Mouse (Mus musculus) thymus, postnatal 10 days (tissue): ENCODE data around the gene Ttc9c.
A peak's percentile ranks its signal among the peaks of the same experiment; 100 is the strongest.
"Not testable (repeated sequence)": the region's sequence is repeated elsewhere in the genome, so short reads cannot be mapped to it uniquely, and the experiment has no call there.

Experiments used
- DNase-seq, 2 experiments: peaks; one replicate each; pipeline ENCODE4 v3.0.0; 2021; ENCODE audit warnings: low spot score in 2 of 2

The Ttc9c gene

DNA sequence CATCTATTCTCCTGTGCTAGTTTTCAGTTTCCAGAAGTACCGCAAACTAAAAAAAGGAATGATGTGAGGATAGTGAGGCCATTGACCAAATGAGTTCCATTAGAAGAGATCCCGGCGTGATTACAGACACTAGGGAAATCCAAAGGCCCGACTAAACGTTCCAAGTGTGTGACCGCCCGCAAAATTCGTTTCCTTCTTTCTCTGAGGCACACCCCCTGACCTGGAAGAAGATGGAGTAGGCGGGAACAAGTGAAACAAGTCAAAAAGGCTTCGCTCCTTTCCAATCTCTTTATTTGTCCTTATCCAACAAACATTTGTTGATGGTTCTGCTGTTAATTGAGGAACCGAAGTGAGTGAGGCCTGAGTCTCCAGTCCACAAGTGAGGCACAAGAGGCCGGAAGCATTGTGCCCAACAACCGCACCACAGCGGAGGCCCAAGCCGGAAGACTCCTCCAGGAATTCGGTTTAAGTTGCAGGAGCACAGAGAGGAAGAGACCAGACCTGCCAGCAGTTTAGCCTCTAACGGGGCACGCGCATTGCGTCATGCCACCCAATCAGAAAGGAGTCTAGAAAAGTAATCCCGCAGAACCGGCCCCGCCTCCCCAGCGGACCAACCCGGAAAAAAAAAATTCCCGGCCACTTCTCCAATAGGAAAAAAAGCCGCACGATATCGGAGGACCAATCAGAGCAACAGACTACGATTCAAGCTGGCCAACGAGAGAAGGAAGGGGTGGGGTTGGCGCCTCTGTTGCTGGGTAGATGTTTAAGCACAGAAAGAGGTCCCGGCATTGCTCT lies at the start of gene Ttc9c:
TSS of gene Ttc9c (minus strand) at position 533 of the 795 bp plus-strand sequence.
- peak; percentile 90 to 93 for DNase-seq

DNA sequence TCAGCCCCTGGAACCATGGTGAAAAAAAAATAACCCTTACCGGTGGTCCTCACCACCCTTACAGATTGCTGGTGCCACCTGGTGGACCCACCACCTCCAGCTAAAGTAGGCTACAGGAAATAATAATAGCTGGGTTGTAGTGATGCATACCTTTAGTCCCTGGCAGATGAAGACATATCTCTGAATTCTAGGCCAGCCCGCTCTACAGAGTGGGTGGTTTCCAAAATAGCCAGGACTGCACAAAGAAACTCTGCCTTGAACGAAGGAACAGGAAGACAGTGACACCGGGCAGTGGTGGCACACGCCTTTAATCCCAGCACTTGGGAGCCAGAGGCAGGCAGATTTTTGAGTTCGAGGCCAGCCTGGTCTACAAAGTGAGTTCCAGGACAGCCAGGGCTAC lies 45.1 kb upstream of the Ttc9c start:
- no peak for DNase-seq

DNA sequence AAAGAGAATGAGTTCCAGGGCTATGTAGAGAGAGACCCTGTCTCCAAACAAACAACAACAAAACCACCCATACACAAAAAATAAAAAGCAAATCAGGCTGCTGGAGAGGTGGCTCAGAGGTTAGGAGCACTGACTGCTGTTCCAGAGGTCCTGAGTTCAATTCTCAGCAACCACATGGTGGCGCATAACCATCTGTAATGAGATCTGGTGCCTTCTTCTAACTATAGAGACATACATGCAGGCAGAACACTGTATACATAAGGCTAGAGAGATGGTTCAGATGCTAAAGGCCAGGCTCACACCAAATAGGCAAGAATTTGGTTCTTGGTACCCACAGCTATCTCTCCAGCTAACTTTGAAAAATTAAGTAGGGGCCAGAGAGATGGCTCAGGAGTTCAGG lies 39.9 kb upstream of the Ttc9c start:
- DNase-seq = peak; percentile 42 to 51

DNA sequence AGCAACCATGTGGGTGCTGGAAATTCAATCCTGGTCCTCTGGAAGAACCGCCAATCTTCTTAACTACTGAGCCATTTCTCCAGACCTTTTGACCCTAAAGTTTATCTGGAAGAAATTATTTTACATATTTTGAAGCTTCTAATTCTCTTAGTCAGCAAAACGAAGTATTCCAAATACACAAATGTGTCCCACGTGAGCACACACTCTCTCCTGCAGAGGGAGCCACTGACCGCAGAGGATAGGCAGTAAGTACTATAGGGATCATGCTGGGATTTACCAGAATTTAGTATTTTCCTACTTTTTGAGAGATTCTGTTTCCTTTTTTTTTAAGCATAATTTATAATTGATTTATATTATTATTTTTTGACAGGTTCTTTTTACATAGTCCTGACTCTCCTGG lies 38.6 kb upstream of the Ttc9c start:
- peak in 1 of 2 experiments; percentile 55 for DNase-seq

DNA sequence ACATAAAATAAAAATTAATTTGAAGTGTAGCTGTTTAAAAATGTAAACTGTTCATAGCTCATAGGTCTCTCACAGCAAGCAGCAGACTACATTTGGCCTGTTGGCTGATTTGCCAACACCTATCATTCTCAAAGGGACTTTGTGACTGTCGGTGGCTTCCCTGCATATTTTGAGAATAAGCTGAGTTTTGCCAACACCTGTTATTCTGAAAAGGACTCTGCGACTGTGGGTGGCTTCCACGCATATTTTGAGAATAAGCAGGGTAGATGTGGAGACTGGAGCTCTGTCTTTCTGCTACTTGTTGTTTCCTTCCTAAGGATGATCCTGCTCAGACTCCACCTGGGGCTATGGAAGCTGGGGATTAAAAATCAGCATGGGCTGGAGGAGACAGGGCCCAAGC lies 34.0 kb upstream of the Ttc9c start:
- DNase-seq = no peak

DNA sequence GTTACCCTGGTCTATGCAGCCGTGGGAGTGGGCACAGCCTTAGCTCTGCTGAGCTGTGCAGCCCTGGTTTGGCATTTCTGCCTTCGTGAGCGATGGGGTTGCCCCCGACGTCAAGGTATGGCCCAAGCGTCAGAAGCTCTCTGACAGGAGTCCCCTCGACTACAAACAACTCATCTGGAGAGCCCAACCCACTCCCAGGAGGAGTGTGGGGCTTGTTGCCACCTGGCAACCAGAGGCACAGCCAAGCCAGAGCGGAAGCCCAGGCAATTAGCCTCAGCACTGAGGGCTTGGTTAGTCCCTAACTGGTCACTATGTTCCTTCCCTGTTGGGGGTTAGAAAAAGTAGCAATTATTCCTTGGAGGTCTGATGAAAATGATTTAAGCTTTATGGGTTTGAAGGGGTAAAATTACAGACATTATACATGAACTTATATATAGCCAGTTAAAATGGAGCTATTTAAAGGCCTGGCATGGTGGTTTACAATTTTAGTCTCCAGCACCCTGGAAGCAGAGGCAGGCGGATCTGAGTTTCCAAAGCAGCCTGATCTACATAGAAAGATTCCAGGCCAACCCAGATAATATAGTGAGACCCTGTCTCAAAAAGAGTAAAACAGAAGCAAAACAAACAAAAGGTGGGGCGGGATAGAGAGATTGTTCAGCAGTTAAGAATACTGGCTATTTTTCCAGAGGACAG lies 33.2 kb upstream of the Ttc9c start:
- no peak for DNase-seq

DNA sequence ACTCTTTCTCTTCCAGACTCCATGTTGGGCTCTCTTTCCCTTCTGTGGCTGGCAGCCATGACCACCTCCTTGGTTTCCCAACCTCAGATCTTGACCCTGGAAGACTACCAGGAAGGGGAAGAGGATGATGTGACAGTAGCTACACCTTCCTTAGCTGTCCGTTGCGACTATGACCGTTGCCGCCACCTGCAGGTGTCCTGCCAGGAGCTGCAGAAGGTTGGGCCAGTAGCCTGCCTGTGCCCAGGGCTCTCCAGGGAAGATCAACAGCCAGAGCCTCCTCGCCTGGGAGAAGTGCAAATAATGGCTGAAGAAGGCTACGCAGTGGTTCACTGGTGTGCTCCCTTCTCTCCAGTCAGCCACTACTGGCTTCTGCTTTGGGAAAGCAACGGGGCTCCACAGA lies 32.5 kb upstream of the Ttc9c start:
- no peak for DNase-seq

DNA sequence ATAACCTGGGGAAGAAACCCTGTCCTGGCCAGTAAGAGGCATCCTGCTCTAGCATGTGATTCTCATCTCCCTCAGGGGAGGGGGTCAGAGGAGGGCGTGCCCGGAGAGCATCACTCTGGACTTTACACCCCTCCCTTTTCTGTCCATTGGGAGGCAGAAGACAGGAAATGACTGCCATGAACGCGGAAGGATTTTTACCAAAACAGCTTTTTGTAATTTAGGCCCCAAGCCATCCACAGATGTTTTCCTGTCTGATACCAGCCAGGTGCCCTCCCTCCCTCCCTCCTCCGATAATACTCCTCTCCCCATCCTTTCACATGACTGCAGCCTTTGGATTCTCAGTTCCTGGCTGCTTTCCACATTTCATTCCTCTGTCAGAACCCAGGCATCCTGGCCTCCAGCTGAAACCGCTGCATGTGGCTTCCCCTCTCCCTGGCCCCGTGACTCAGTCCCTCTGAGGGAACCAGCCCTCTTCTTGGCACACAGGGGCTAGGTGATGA lies 31.3 kb upstream of the Ttc9c start, which contains the start of gene Lrrn4cl:
TSS of gene Lrrn4cl (plus strand) at position 367 of the 500 bp plus-strand sequence.
- DNase-seq = no peak

DNA sequence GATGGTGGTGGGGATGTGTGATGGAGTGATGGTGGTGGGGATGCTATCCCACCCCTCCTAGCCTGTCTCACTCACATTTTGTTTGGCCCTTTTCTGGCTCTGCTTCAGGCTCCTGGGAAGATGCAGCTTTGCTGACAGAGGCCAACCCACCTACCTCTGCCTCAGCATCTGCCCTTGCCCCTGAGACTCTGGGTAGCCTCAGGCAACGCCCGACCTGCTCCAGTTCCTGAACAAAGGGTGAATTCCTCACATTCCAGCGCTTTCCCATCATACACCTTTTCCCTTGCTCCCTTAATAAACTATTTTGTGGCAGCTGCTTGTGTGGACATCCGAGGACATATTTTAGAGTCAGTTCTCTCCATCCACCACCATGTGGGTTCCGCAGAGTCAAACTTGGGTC lies 29.2 kb upstream of the Ttc9c start:
- DNase-seq = no peak

DNA sequence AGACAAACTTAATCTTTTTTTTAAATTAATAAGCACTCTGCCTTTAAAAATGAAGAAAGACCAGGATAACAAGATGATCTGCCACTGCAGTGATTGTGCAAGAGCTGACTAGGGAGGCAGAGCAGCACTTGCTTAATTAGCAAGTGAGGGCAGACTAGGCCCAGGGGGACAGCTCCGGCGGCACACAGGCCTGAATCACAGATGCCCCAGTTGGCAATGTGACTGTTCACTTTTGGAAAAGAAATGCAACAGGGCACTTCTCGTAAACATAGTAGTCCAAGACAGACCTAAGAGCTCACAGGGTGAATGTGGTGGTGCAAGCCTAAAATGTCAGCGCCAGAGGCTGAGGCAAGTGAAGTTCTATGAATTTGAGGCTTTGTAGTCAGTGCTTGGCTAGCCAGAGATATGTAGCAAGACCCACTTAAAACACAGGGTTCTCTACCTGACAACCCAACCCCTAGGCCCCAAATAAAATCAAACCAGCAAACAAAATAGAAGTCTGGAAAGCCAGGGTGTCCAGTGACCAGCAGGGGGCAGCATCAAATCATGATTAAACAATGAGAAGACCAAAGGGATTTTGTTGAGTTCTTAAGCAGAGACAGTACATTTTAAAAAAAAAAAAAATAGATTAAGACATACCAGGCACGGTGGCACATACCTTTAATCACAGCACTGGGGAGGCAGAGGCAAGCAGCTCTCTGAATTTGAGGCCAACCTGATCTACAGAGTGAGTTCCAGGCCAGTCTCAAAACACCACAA lies 25.4 kb upstream of the Ttc9c start:
- peak; percentile 53 to 87 for DNase-seq

DNA sequence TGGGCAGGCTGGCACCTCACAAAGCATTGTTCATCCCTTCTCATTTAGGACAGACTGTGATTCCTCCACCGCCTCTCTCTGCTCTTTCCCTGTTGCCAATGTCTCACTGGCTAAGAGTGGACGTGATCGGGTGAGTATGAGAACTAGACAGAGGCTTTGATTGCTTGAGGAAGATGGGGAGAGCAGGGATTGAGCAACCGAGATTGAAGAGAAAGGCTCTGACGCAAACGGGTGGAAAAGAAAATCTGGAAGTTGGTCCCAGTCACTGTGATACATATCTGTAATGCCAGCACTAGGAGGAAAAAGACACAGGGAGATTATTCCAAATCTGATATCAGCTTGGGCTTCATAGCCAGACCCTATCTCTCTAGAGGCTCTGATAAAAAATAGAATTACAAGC lies 23.8 kb upstream of the Ttc9c start:
- DNase-seq = no peak

DNA sequence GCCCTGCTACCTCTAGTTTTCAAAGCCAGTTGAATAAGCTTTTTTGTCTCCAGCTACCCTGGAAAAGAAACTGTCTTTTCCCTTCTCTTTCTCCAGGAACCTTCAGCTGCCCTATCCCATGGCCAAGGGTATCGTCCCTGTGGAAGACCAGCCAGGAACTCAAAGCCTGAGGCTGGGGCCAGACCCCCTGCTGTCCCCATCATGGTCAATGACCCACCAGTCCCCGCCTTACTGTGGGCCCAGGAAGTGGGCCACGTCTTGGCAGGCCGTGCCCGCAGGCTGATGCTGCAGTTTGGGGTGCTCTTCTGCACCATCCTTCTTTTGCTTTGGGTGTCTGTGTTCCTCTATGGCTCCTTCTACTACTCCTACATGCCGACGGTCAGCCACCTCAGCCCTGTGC lies 21.9 kb upstream of the Ttc9c start:
- DNase-seq = no peak

DNA sequence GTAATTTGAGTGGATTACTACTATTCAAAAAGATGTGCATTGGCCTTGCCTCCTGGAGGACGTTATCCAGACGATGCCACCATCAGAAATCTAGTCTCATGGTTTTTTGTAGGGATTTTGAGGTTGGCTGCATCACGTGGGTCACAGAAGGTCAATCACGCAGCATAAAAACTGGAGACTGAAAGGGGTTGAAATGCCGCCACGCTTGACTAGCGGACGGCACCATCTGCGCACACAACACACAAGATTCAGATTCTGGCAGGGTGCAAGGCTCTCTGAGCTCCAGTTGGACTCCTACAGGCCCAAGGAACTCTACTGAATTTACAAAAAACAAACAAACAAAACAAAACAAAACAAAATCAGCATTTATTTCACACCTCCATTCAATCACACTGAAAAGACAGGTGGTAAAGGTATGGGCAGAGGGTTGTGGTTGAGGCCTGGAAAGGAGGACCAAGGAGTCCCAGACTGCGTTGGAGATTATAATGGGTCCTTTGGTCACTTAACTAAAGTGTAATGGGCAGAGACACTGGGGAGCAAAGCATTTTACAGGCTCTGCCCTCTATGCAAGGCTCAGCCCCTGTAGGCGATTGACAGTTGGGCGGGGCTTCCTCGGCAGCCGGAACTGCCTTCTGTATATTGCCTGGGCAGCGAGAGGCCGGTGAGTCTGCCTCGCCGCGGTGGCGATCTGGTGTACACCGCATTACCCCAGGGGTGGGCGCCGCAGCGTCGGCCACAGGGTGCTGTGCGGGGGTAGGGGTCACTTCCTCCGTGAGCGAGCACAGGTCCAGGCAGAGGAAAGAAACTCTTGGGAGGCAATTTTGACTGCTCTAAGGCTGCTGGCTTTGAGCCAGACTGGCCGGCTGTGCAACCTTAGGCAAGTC lies 21.0 kb upstream of the Ttc9c start:
- DNase-seq = peak; percentile 22 to 40

DNA sequence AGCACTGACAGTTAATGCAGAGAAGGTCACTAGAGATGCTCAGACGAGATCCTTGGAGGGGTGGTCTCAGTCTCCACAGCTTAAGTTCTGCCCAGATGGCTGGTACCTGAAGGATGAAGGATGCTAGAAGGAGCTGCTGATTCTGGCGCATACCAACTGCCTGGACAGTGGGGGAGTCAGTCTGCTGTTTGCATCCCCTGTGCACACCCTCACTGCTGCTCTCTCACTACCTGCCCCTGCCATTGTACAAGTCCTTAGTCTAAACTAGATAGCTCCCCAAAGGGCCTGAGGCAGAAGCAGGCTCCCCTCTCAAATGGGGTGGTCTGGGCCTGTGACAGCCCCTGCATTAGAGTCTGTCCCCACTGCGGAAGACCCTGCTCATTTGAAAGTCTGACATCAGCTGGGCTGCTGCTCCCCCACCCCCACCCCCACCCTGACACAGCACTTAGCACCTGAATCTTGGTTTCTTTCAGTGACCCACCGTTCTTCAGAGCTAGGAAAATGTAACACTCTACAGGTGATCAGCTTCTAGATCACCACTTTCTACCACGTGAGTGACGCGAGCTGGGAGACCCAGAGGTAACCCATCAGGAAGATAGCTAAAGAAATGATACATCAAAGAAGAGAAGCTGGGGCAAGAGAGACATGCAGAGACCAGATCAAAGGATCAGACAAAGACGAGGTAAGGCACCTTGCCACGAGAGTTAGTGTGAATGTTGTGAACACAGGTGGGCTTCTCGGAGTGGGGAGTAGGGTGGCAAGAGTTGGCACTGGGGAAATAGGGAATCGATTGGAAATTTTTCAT lies 20.2 kb upstream of the Ttc9c start, which contains the start of gene Gng3:
TSS of gene Gng3 (minus strand) at position 92 of the 805 bp plus-strand sequence.
- no peak for DNase-seq

DNA sequence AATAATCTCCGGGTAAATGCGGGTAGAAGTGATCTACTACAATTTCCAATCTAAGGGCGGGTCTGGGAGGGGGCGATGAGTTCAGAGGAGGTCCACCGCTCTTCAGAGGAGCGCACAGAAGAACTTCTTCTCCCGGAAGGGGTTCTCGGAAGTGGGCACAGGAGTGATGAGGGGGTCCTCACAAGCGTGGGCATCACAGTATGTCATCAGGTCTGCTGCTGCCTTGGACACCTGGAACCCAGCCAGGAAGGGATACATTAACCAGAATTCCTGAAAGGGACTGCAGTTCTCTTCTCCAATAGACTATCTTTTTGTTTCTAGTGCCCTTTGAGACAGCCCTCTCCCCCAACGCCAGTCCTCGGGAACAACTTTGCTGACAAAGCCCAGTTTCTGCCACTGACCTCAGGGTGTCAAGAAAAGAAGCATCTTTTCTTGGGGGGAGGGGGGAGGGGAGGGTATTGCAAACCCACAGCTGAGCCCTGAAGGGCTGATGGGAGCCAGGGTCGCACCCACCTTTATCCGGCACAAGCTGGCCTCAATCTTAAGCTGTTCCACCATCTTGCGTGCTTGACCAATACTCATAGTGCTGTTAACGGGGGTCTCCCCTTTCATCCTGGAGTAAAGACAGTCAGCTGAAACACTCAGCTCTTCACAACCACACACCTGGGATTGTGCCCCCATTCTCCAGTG lies 19.1 kb upstream of the Ttc9c start:
- DNase-seq = no peak

DNA sequence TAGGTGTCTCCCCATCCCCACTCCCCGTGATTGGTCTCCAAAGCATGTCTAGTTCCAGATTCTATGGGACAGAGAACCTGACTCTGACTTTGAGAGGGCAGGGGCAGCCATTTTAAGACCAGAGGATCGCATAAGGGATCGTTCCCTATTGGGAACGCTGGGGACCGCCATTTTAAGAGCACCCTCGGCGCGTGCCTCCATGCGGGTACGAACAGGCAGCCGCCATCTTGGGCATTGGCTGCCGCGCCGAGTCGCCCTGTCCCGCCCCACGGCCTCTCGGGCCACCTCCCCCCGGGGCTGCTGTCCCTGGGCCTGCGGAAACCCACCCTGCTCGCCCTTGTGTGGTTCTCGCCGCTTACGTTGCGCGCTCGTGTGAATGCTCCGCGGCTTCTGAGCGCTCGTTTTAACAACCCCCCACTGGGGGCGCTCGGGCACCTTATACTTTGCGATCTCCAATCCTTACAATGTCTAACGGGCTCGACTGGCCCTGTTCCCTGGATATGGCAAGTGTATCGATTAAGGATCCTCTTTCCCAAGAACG lies 18.2 kb upstream of the Ttc9c start, which contains the start of gene Bscl2:
TSS of gene Bscl2 (plus strand) at position 217 of the 541 bp plus-strand sequence.
- peak; percentile 73 to 83 for DNase-seq

DNA sequence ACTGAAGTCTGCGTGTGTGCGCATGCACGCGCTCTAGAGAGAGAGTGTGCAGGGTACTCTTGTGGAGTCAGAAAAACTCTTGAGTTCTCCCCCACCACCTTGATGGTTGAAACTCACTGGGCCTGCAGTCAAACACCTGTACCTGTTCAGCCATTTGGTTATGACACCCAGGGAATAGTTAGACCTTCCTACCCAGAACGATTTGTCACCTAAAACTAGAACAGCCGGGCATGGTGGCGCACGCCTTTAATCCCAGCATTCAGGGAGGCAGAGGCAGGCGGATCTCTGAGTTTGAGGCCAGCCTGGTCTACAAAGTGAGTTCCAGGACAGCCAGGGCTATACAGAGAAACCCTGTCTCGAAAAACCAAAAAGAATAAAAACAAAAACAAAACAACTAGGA lies 17.2 kb upstream of the Ttc9c start:
- DNase-seq = not testable (repeated sequence)

DNA sequence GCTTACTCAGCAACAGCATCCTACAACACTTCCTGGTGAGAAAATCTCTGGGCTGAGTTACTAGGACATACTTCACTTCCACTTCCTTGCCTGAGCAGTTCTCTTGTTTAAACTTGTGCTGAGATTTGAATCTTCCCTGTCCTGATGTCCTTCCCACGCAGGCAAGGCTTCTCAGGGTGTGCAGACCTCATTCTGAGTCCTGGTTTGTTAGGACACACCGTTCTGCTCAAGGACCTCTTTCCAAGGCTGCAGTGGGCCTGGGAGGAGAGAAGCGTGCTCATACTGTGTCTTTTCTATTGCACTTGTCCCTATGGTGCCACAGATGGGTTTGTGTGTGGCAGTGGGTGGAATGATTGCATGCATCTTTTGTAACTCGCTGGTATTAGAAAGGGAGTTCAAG lies 13.8 kb upstream of the Ttc9c start:
- DNase-seq = no peak

DNA sequence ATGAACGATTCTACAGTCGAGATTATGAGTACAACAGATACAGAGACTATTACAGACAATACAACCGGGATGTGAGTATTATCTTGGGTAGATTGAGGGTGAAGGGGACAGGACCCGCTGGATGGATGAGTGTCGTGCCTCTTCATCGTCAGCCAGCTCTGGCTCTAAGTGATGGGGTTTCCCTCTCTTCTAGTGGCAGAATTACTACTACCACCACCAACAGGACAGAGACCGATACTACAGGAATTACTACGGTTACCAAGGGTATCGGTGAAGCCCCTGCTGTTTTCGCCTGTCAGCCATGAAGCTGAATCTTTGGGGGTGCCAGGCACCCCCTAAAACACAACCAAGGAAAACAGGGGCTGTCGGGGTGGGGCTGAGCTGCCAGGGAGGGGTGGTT lies 12.1 kb upstream of the Ttc9c start:
- DNase-seq = no peak
